In the genomic region with DNA sequence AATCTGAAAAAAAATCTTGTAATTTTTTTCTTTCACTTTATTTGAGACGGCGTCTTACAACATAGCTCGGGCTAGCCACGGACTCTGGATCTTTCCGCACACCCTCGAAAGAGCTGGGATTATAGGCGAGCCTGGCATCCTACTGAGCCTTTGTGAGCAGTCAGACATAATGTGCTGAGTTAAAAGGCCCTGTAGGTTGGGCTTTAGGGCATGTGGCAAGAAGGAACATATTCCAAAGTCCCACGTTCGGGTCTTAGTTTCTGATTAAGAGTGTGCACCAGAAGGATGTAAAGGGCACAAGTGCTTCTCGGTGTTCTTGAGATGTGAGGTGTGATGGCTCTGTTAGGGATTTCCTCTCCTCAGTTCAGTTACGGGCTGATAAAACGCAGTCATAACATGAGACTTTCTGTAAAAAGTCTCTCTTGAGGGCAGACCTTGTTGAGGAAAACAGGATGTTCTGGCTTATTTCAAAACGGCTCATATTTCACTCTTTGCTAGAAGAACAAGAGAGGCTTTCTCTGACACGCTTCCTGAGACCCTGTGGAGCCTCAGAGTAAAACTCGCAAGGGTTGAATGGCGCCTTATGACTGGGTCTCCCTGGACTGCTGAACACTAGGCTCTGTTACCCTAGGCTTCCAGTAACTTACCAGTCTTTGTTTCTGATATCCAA, we compare ENCODE assay signal across 9 mouse cellular contexts.
DNase-seq lines count a peak whose midpoint lies in the region; ATAC-seq and TF ChIP-seq lines count a peak whose summit lies in the region.
"Had no signal": no experiment of that assay in that cellular context is flagged by ENCODE, and none has a peak within 500 bp of the region (broad histone marks: within the 10 kb centered on the region; RNA-seq: fewer than 3 reads in every experiment).

No protein-coding gene starts in this region.

- no peak for TF ChIP-seq CTCF in intestine, postnatal 0 days (IDR thresholded peaks at IDR 0.05; ENCODE audit: low read depth)

- H3K27ac ChIP-seq in intestine, embryonic 14.5 days (ENCODE audit: low read depth), result peak overlapping the region; percentile 77
- H3K27ac ChIP-seq in intestine, postnatal 0 days (ENCODE audit: low read depth, low read length), result no peak overlapping the region
- peak overlapping the region; percentile 78 for H3K27ac ChIP-seq in embryonic facial prominence, embryonic 14.5 days (replicated peaks; ENCODE audit: low read depth, low read length)
- 0 out of 2 replicates have a peak overlapping the region, but pooled peaks have one; percentile 32 for H3K27ac ChIP-seq in intestine, embryonic 15.5 days
- H3K27ac ChIP-seq in neural tube, embryonic 14.5 days (ENCODE audit: low read depth, low read length), result peak overlapping the region; percentile 52; the same call in 1 of the 2 replicates
- no peak overlapping the region for H3K27ac ChIP-seq in liver, embryonic 12.5 days
- H3K27ac ChIP-seq: liver, embryonic 15.5 days had no signal

- H3K9ac ChIP-seq in intestine, embryonic 14.5 days (ENCODE audit: low read length), result no peak overlapping the region
- no peak overlapping the region for H3K9ac ChIP-seq in intestine, postnatal 0 days (ENCODE audit: low read depth, low read length)
- no peak overlapping the region for H3K9ac ChIP-seq in embryonic facial prominence, embryonic 14.5 days (ENCODE audit: low read depth, low read length)
- no peak overlapping the region for H3K9ac ChIP-seq in intestine, embryonic 15.5 days
- H3K9ac ChIP-seq in neural tube, embryonic 14.5 days (replicated peaks; ENCODE audit: low read depth, low read length), result no peak overlapping the region
- no peak overlapping the region for H3K9ac ChIP-seq in liver, embryonic 12.5 days
- H3K9ac ChIP-seq: liver, embryonic 15.5 days had no signal

- ATAC-seq in intestine, embryonic 14.5 days (replicated peaks; ENCODE audit: low FRiP score, low TSS enrichment, low read depth), result peak; percentile 83
- ATAC-seq in intestine, postnatal 0 days, result no peak
- ATAC-seq in embryonic facial prominence, embryonic 14.5 days (ENCODE audit: low read depth), result peak; percentile 92
- ATAC-seq in intestine, embryonic 15.5 days, result peak; percentile 81
- peak; percentile 45 for ATAC-seq in neural tube, embryonic 14.5 days (ENCODE audit: low read depth)
- ATAC-seq in liver, embryonic 12.5 days, result no peak

- no peaks in the 10 kb centered on the region for H3K9me3 ChIP-seq in intestine, embryonic 14.5 days (ENCODE audit: control insufficient read depth, low read length)
- H3K9me3 ChIP-seq in intestine, postnatal 0 days (ENCODE audit: control insufficient read depth), result no peaks in the 10 kb centered on the region
- H3K9me3 ChIP-seq in embryonic facial prominence, embryonic 14.5 days (ENCODE audit: control insufficient read depth, low read length), result no peaks in the 10 kb centered on the region
- H3K9me3 ChIP-seq in intestine, embryonic 15.5 days, result no peaks in the 10 kb centered on the region
- no peaks in the 10 kb centered on the region for H3K9me3 ChIP-seq in neural tube, embryonic 14.5 days (ENCODE audit: control insufficient read depth, low read length)
- H3K9me3 ChIP-seq in liver, embryonic 12.5 days (replicated peaks), result no peaks in the 10 kb centered on the region
- H3K9me3 ChIP-seq: liver, embryonic 15.5 days had no signal

- H3K4me1 ChIP-seq in intestine, embryonic 14.5 days (replicated peaks; ENCODE audit: control insufficient read depth, insufficient read depth, low read length), result 0 out of 2 replicates have a peak, but pooled peaks cover 7% of the 10 kb centered on the region
- H3K4me1 ChIP-seq in intestine, postnatal 0 days (replicated peaks; ENCODE audit: control insufficient read depth, insufficient read depth, low read length), result no peaks in the 10 kb centered on the region
- peaks cover 13% of the 10 kb centered on the region for H3K4me1 ChIP-seq in embryonic facial prominence, embryonic 14.5 days (ENCODE audit: control insufficient read depth, insufficient read depth, low read length)
- peaks cover 7% of the 10 kb centered on the region; the same call in 1 of the 2 replicates for H3K4me1 ChIP-seq in intestine, embryonic 15.5 days (replicated peaks)
- peaks cover 19% of the 10 kb centered on the region for H3K4me1 ChIP-seq in neural tube, embryonic 14.5 days (ENCODE audit: control insufficient read depth, insufficient read depth, low read length)
- no peaks in the 10 kb centered on the region for H3K4me1 ChIP-seq in liver, embryonic 12.5 days
- H3K4me1 ChIP-seq: liver, embryonic 15.5 days had no signal

- H3K27me3 ChIP-seq in intestine, embryonic 14.5 days (replicated peaks; ENCODE audit: control insufficient read depth, insufficient read depth, low read length), result no peaks in the 10 kb centered on the region
- no peaks in the 10 kb centered on the region for H3K27me3 ChIP-seq in intestine, postnatal 0 days (replicated peaks; ENCODE audit: control insufficient read depth, insufficient read depth, low read length)
- H3K27me3 ChIP-seq in embryonic facial prominence, embryonic 14.5 days (replicated peaks; ENCODE audit: control insufficient read depth, insufficient read depth, low read length), result no peaks in the 10 kb centered on the region
- no peaks in the 10 kb centered on the region for H3K27me3 ChIP-seq in intestine, embryonic 15.5 days (replicated peaks)
- H3K27me3 ChIP-seq in neural tube, embryonic 14.5 days (ENCODE audit: control insufficient read depth, insufficient read depth, low read length), result no peaks in the 10 kb centered on the region
- no peaks in the 10 kb centered on the region for H3K27me3 ChIP-seq in liver, embryonic 12.5 days (replicated peaks)
- H3K27me3 ChIP-seq: liver, embryonic 15.5 days had no signal

- DNase-seq in intestine, embryonic 14.5 days (ENCODE audit: low spot score), result peak; percentile 58
- peak; percentile 90 for DNase-seq in embryonic facial prominence, embryonic 14.5 days (ENCODE audit: low spot score)
- DNase-seq in adrenal gland, adult 2 months, result no peak
- DNase-seq in adrenal gland, postnatal 36 days, result no peak

- H3K4me2 ChIP-seq in intestine, embryonic 14.5 days (ENCODE audit: low read length), result peak overlapping the region; percentile 15
- no peak overlapping the region for H3K4me2 ChIP-seq in intestine, postnatal 0 days (replicated peaks; ENCODE audit: low read depth)
- peak overlapping the region; percentile 49 for H3K4me2 ChIP-seq in embryonic facial prominence, embryonic 14.5 days (ENCODE audit: low read depth, low read length)
- H3K4me2 ChIP-seq in intestine, embryonic 15.5 days (replicated peaks), result peak overlapping the region; percentile 7; the same call in 1 of the 2 replicates
- no peak overlapping the region for H3K4me2 ChIP-seq in neural tube, embryonic 14.5 days (ENCODE audit: low read depth, low read length)
- H3K4me2 ChIP-seq in liver, embryonic 12.5 days, result no peak overlapping the region
- H3K4me2 ChIP-seq: liver, embryonic 15.5 days had no signal

- no peaks in the 10 kb centered on the region for H3K36me3 ChIP-seq in intestine, embryonic 14.5 days (ENCODE audit: control insufficient read depth, insufficient read depth, low read length)
- no peaks in the 10 kb centered on the region for H3K36me3 ChIP-seq in intestine, postnatal 0 days (ENCODE audit: control insufficient read depth, insufficient read depth)
- no peaks in the 10 kb centered on the region for H3K36me3 ChIP-seq in embryonic facial prominence, embryonic 14.5 days (ENCODE audit: control insufficient read depth, insufficient read depth, low read length)
- H3K36me3 ChIP-seq in intestine, embryonic 15.5 days, result no peaks in the 10 kb centered on the region
- no peaks in the 10 kb centered on the region for H3K36me3 ChIP-seq in neural tube, embryonic 14.5 days (ENCODE audit: control insufficient read depth, insufficient read depth, low read length)
- H3K36me3 ChIP-seq in liver, embryonic 12.5 days, result no peaks in the 10 kb centered on the region
- H3K36me3 ChIP-seq: liver, embryonic 15.5 days had no signal

- WGBS in intestine, embryonic 14.5 days, result 44% methylated on average over 16 of the region's 16 CpGs
- 64% methylated on average over 16 of the region's 16 CpGs for WGBS in intestine, postnatal 0 days
- 25% methylated on average over 16 of the region's 16 CpGs for WGBS in embryonic facial prominence, embryonic 14.5 days
- 49% methylated on average over 16 of the region's 16 CpGs for WGBS in intestine, embryonic 15.5 days
- WGBS in neural tube, embryonic 14.5 days, result 28% methylated on average over 16 of the region's 16 CpGs
- 66% methylated on average over 16 of the region's 16 CpGs for WGBS in liver, embryonic 12.5 days (ENCODE audit: insufficient replicate concordance)

- H3K4me3 ChIP-seq in intestine, embryonic 14.5 days (ENCODE audit: low read depth, low read length), result no peak overlapping the region
- no peak overlapping the region for H3K4me3 ChIP-seq in intestine, postnatal 0 days (ENCODE audit: low read depth, low read length)
- H3K4me3 ChIP-seq in embryonic facial prominence, embryonic 14.5 days (ENCODE audit: low read depth, low read length), result peak overlapping the region; percentile 12
- H3K4me3 ChIP-seq in intestine, embryonic 15.5 days (replicated peaks), result no peak overlapping the region
- H3K4me3 ChIP-seq in neural tube, embryonic 14.5 days (ENCODE audit: low read depth, low read length), result no peak overlapping the region
- H3K4me3 ChIP-seq in liver, embryonic 12.5 days, result no peak overlapping the region
- H3K4me3 ChIP-seq: liver, embryonic 15.5 days had no signal

Comparison
In these comparisons a context has a peak if more than half of its experiments do, and no peak if none do; other contexts are left out.
1. ATAC-seq: peak in intestine, embryonic 14.5 days (single experiment), embryonic facial prominence, embryonic 14.5 days (single experiment), intestine, embryonic 15.5 days (single experiment) and neural tube, embryonic 14.5 days (single experiment); none in intestine, postnatal 0 days (single experiment) and liver, embryonic 12.5 days (single experiment).
2. H3K27ac ChIP-seq: peak in intestine, embryonic 14.5 days (single experiment), embryonic facial prominence, embryonic 14.5 days (single experiment), intestine, embryonic 15.5 days (single experiment) and neural tube, embryonic 14.5 days (single experiment); none in intestine, postnatal 0 days (single experiment) and liver, embryonic 12.5 days (single experiment).
3. H3K4me2 ChIP-seq: peak in intestine, embryonic 14.5 days (single experiment), embryonic facial prominence, embryonic 14.5 days (single experiment) and intestine, embryonic 15.5 days (single experiment); none in intestine, postnatal 0 days (single experiment), neural tube, embryonic 14.5 days (single experiment) and liver, embryonic 12.5 days (single experiment).
4. DNase-seq: peak in intestine, embryonic 14.5 days (single experiment) and embryonic facial prominence, embryonic 14.5 days (single experiment); none in adrenal gland, adult 2 months (single experiment) and adrenal gland, postnatal 36 days (0 of 2).